Mouse (Mus musculus): Measurements from ENCODE around the gene Tsnaxip1. TPM values are rescaled to one million over a fixed set of nuclear protein-coding genes. Genes with fewer than 3 reads are reported as not detected.

Tsnaxip1 gene
- total RNA-seq, 2 experiments from 2014 or later: not detected

- intact Hi-C loops (cut with DNase I): no loop called here
- no peak for DNase-seq (ENCODE audit: low spot score)
Measured at GRCm38 (mm10) chr8:105855248-105856167, 28.0 kb downstream of the Tsnaxip1 start.

DNA sequence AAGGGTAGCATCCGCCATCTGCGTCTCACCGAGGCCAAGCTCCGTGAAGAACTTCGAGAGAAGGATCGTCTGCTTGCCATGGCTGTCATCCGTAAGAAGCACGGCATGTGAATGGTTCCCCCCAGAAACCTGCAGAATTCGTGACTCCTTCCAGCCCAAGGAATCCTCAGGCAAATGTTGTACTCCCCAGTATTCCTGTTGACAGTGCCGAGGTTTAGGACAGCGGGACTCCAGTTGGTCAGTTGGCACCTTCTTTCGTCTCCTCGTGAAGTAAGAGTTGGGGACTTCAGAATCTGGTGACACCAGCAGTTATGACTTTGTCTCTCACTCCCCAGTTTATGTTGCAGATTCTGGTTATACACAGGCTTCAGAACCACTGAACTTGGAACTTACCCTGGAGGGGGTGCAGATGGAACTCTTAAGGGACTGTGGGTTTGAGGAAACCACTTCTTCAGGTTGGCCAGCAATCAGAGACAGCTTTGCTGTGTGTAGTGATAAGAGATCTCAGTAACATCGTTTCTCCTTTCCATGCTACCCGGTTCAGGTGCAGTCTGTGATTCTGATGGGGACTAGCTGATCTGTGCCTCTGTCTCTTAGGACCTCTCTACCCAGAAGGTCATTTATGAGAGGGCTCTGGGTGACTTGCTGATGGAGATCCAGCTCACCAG is 28.8 kb downstream of the Tsnaxip1 start:
- intact Hi-C loops (cut with DNase I): no loop called here
- DNase-seq (ENCODE audit: low spot score): no peak

DNA sequence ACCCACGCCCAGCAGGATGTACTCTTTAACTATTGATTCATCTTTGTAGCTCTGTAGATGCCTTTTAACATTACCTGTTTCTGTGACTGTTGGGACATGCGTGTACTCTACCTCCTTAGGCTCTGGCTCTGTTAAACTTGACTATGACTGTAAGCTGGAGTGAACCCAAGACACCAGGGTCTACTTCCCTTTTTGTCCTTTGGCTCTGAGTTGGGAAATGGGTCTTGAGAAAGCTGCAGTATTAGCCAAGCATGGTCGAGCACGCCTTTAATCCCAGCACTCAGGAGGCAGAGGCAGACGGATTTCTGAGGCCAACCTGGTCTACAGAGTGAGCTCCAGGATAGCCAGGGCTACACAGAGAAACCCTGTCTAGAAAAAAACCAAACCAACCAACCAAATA is 31.0 kb downstream of the Tsnaxip1 start:
- intact Hi-C loops (cut with DNase I): no loop called here
- DNase-seq (ENCODE audit: low spot score): no peak

- no peak for DNase-seq (ENCODE audit: low spot score)
- intact Hi-C loops (cut with DNase I): no loop called here
Measured at GRCm38 (mm10) chr8:105859314-105859713, 31.8 kb downstream of the Tsnaxip1 start.

DNA sequence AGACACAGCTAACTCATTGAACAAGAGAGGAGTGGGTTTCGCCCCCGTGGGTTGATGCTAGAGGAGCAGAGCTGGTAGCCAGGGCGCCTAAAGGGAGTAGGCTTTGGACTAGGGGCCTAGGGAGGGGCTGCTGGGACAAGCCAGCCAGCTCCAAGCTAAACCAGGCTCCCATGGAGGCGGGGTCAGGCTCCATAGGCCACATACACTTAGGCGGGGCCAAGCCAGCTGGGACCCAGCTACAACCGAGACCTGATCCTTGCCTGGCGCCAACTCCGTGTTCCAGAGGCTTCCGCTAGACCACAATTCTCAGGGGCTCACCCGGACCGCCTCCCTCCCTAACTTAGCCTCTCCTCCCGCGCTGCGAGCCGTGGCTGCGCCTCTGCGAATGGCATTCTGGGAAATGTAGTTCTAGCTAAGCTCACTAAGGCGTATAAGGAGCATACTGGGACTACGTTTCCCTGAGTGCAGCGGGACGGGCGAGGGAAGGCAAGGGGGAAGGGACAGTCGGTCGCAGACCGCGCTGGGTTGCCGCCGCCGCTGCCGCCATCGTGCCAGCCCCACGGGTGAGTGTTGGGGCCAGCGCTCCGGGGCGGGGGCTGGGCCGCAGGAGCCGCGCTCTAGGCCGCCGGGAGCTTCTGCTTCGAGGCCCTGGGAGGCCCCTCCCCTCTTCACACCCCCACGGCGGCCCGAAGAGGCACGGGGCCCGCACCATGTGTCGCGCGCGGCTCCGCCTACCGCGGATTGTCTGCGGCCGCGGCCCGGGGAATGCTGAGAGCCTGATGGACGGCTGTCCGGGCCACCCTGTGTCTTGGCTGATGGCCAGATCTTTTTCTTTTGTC is 32.8 kb downstream of the Tsnaxip1 start, which contains the start of gene Nutf2:
Gene Nutf2, plus strand, starts transcription at position 438 of the 839 bp plus-strand sequence.
- intact Hi-C loops (cut with DNase I): loop anchor here (5.0 kb wide), 1 partner anchor 37 kb away; no protein-coding TSS in a partner anchor
- DNase-seq (ENCODE audit: low spot score): peak; percentile 97

DNA sequence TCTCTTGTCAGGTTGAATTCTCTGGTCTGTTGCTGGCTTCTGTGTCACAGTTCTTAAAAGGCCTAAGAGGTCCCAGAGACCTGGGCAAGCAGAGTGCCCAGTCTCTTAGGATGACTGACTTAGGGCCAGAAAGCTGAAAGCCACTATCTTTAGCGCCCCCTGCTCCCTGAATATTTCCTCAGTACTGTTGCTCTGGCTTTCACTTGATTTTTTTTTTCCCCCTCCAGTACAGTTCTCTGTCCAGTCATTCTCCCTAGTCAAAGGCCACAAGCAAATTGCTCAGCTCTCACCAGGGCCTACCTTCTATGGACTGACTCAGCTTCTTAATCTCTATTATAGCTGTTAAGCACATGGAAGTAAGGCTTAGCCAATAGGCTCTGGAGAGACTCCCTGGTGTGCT is 34.4 kb downstream of the Tsnaxip1 start:
- intact Hi-C loops (cut with DNase I): loop anchor here (5.0 kb wide), 1 partner anchor 35 kb away; no protein-coding TSS in a partner anchor
- no peak for DNase-seq (ENCODE audit: low spot score)

GRCm38 (mm10) chr8:105866364-105867029 is 39.0 kb downstream of the Tsnaxip1 start:
- no peak for DNase-seq (ENCODE audit: low spot score)
- intact Hi-C loops (cut with DNase I): no loop called here

GRCm38 (mm10) chr8:105874301-105874700 is 46.8 kb downstream of the Tsnaxip1 start:
- no peak for DNase-seq (ENCODE audit: low spot score)
- intact Hi-C loops (cut with DNase I): no loop called here

GRCm38 (mm10) chr8:105880754-105881520 is 53.4 kb downstream of the Tsnaxip1 start, which contains the start of gene Edc4:
TSS of gene Edc4 (plus strand) at chr8:105880881.
- intact Hi-C loops (cut with DNase I): no loop called here
- peak; percentile 73 for DNase-seq (ENCODE audit: low spot score)

GRCm38 (mm10) chr8:105889756-105890465 is 62.4 kb downstream of the Tsnaxip1 start:
- intact Hi-C loops (cut with DNase I): no loop called here

DNA sequence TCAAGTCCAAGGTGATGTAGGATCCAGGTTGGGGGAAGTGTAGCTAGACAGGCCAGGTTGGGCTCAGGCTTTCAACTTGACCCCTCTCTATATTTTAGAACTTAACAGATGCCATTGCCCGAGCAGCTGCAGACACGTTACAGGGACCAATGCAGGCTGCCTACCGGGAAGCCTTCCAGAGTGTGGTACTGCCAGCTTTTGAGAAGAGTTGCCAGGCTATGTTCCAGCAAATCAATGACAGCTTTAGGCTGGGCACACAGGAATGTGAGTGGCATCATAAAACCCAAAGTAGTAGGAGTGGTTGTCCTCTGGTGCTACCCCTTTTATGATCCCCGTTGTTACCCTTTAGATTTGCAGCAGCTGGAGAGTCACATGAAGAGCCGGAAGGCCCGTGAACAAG is 63.3 kb downstream of the Tsnaxip1 start:
- intact Hi-C loops (cut with DNase I): no loop called here
- DNase-seq (ENCODE audit: low spot score): no peak

More at GRCm38 (mm10) chr8:105889756-105890465, 62.4 kb downstream of the Tsnaxip1 start:
- no peak for DNase-seq (ENCODE audit: low spot score)

GRCm38 (mm10) chr8:105892432-105892831 is 64.9 kb downstream of the Tsnaxip1 start:
- DNase-seq (ENCODE audit: low spot score): no peak
- intact Hi-C loops (cut with DNase I): no loop called here

DNA sequence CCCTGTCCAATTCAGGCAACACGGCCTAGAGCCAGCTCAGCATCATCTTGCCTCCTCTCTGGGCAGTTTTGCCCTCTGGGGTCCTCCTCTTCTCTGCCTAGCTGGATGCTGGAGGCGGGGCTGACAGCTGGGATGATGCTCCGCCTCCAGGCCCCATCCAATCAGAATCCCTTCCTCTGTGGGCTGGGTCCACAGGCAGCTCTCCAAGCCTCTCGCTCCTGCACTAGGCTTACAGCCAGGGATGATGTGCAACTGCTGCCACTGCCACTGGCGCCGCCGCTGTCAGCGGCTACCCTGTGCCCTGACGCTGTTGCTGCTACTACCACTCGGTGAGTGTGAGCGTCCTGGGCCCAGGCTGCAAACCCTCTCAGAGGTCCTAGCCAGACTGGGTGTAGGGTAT is 65.8 kb downstream of the Tsnaxip1 start, which contains the start of gene Nrn1l:
Gene Nrn1l, plus strand, starts transcription at position 229 of the 400 bp plus-strand sequence.
- intact Hi-C loops (cut with DNase I): no loop called here

More for the DNA sequence above, 65.8 kb downstream of the Tsnaxip1 start, which contains the start of gene Nrn1l:
- peak; percentile 58 for DNase-seq (ENCODE audit: low spot score)

Other genes starting within 250 kb of the Tsnaxip1 start
- 10 to 100 TPM; 41.7 to 50.9 TPM for gene Ripor1, start 222.5 kb upstream of the Tsnaxip1 start, total RNA-seq (2021)
- gene Ctcf, start 191.2 kb upstream of the Tsnaxip1 start, total RNA-seq (2021): 10 to 100 TPM; 36.4 to 43.6 TPM
- gene Agrp, start 190.3 kb upstream of the Tsnaxip1 start, total RNA-seq (2021): not detected
- under 1 TPM; 0.18 to 0.20 TPM for gene Carmil2, start 141.5 kb upstream of the Tsnaxip1 start, total RNA-seq (2021)
- 10 to 100 TPM; 11.1 to 13.7 TPM for gene Acd, start 126.6 kb upstream of the Tsnaxip1 start, total RNA-seq (2021)
- 1 to 10 TPM; 8.4 to 9.1 TPM for gene Pard6a, start 126.6 kb upstream of the Tsnaxip1 start, total RNA-seq (2021)
- gene 4933405L10Rik, start 120.1 kb upstream of the Tsnaxip1 start, total RNA-seq (2021): not detected
- gene Enkd1, start 119.5 kb upstream of the Tsnaxip1 start, total RNA-seq (2021): 1 to 10 TPM; 2.0 to 2.4 TPM
- gene Gfod2, start 69.1 kb upstream of the Tsnaxip1 start, total RNA-seq (2021): 1 to 10 TPM; 4.2 to 4.8 TPM
- gene Ranbp10, start 381 bp upstream of the Tsnaxip1 start, total RNA-seq (2021): 10 to 100 TPM; 19.1 to 19.2 TPM
- 1 to 10 TPM; 2.2 to 2.9 TPM for gene Cenpt, start 25.5 kb downstream of the Tsnaxip1 start, total RNA-seq (2021)
- 10 to 100 TPM; 23.8 to 27.4 TPM for gene Thap11, start 27.4 kb downstream of the Tsnaxip1 start, total RNA-seq (2021)
- gene Nutf2, start 32.8 kb downstream of the Tsnaxip1 start, total RNA-seq (2021): 10 to 100 TPM; 30.7 to 35.0 TPM
- 10 to 100 TPM; 23.5 to 23.8 TPM for gene Edc4, start 53.1 kb downstream of the Tsnaxip1 start, total RNA-seq (2021)
- gene Nrn1l, start 65.8 kb downstream of the Tsnaxip1 start, total RNA-seq (2021): under 1 TPM; 0.61 to 0.65 TPM
- gene Pskh1, start 72.7 kb downstream of the Tsnaxip1 start, total RNA-seq (2021): 10 to 100 TPM; 16.0 to 16.6 TPM
- gene Ctrl, start 106.1 kb downstream of the Tsnaxip1 start, total RNA-seq (2021): under 1 TPM in 1 of 2 experiments, not detected in 1; 0.31 TPM
- 10 to 100 TPM; 64.8 to 68.3 TPM for gene Psmb10, start 110.7 kb downstream of the Tsnaxip1 start, total RNA-seq (2021)
- gene Lcat, start 115.7 kb downstream of the Tsnaxip1 start, total RNA-seq (2021): 1 to 10 TPM in 1 of 2 experiments, under 1 TPM in 1; 0.75 to 1.3 TPM
- 10 to 100 TPM; 39.4 to 48.7 TPM for gene Slc12a4, start 138.4 kb downstream of the Tsnaxip1 start, total RNA-seq (2021)
- not detected for gene Dpep3, start 151.7 kb downstream of the Tsnaxip1 start, total RNA-seq (2021)
- 1 to 10 TPM; 8.8 to 8.9 TPM for gene Dus2, start 163.6 kb downstream of the Tsnaxip1 start, total RNA-seq (2021)
- gene Dpep2nb, start 178.2 kb downstream of the Tsnaxip1 start, total RNA-seq (2021): not detected
- 10 to 100 TPM; 10.1 to 10.3 TPM for gene Ddx28, start 184.2 kb downstream of the Tsnaxip1 start, total RNA-seq (2021)
- gene Nfatc3, start 231.1 kb downstream of the Tsnaxip1 start, total RNA-seq (2021): 10 to 100 TPM; 19.3 to 21.7 TPM